Mouse (Mus musculus): ENCODE measurements around the gene Ppp6r3. TPM values are rescaled to one million over a fixed set of nuclear protein-coding genes. Genes with fewer than 3 reads are reported as not detected.

The Ppp6r3 gene
- total RNA-seq, 2 experiments from 2014 or later = 73.8 to 81.5 TPM

Other genes with a start within 250 kb of the Ppp6r3 start
- gene Tesmin, start 186.9 kb downstream of the Ppp6r3 start, total RNA-seq (2021) = under 1 TPM; 0.20 to 0.48 TPM
- under 1 TPM in 1 of 2 experiments, not detected in 1; 0.52 TPM for gene Gal, start 161.2 kb downstream of the Ppp6r3 start, total RNA-seq (2021)
- 1 to 10 TPM; 9.1 to 9.2 TPM for gene Lrp5, start 110.8 kb upstream of the Ppp6r3 start, total RNA-seq (2021)
- 10 to 100 TPM; 32.7 to 33.5 TPM for gene 1810055G02Rik, start 132.5 kb upstream of the Ppp6r3 start, total RNA-seq (2021)
- 10 to 100 TPM; 44.1 to 63.0 TPM for gene Kmt5b, start 191.7 kb upstream of the Ppp6r3 start, total RNA-seq (2021)

Data from left cerebral cortex, postnatal 36 days (tissue).